ENCODE assay signal across 11 mouse cellular contexts in the genomic region with DNA sequence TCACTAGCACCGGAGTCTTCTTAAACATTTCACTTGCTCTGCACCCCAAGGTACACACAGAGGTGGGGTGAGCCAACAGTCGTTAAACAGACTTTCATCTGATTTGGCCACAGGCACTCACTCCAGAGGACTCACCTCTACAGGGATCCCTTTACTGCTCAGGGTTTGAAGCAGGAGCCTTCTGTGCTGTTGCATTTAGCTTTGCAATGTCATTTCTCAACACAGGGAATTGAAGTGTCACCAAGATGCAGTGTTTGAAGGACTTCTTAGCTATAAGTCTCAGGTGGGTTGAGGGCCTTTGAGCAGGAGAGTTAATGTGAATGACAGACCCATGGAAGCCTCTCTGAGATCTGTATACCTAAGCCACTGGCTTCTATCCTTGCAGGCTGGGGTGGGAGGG.
"Had no signal": no experiment of that assay in that cellular context is flagged by ENCODE, and none has a peak within 500 bp of the region (broad histone marks: within the 10 kb centered on the region; RNA-seq: fewer than 3 reads in every experiment).

No protein-coding gene starts in this region.

- H3K4me1 ChIP-seq: midbrain, embryonic 12.5 days had no signal

- H3K4me3 ChIP-seq: intestine, embryonic 15.5 days; limb, embryonic 13.5 days; midbrain, embryonic 12.5 days had no signal

- DNase-seq: kidney, adult 18-20 months; kidney, postnatal 36 days; left cerebral cortex, postnatal 4 days; lung, adult 18-20 months; right cerebral cortex, postnatal 14 days; thymus, postnatal 4 days had no signal

- H3K27ac ChIP-seq: limb, embryonic 13.5 days; liver, embryonic 14.5 days; midbrain, embryonic 12.5 days had no signal

- H3K36me3 ChIP-seq: intestine, embryonic 15.5 days; limb, embryonic 13.5 days; midbrain, embryonic 12.5 days had no signal

- H3K9ac ChIP-seq: intestine, embryonic 15.5 days; limb, embryonic 13.5 days; liver, embryonic 14.5 days; midbrain, embryonic 12.5 days had no signal

- H3K27me3 ChIP-seq: intestine, embryonic 15.5 days; midbrain, embryonic 12.5 days had no signal

- ATAC-seq: intestine, embryonic 15.5 days; midbrain, embryonic 16.5 days had no signal

- H3K4me2 ChIP-seq: intestine, embryonic 15.5 days; limb, embryonic 13.5 days; midbrain, embryonic 12.5 days had no signal

- H3K9me3 ChIP-seq: intestine, embryonic 15.5 days; limb, embryonic 13.5 days; midbrain, embryonic 12.5 days had no signal
